Mouse (Mus musculus) C2C12 (cell line): ENCODE data around the gene Tap2.

ENCODE experiments used
- CEBPB ChIP-seq: IDR thresholded peaks from one replicate; pipeline ENCODE4 v1.6.1; 2011; ENCODE audit warnings: low read depth, mild to moderate bottlenecking, control low read depth, moderate library complexity
- CTCF ChIP-seq: IDR thresholded peaks from one replicate; pipeline ENCODE4 v1.5.1; 2011; ENCODE audit not compliant: control insufficient read depth, insufficient read depth, insufficient read length
- FOSL1 ChIP-seq: IDR thresholded peaks from one replicate; pipeline ENCODE4 v1.8.0; 2011; ENCODE audit warnings: mild to moderate bottlenecking, low read length; ENCODE audit not compliant: poor library complexity, insufficient read depth, severe bottlenecking
- MAX ChIP-seq: IDR thresholded peaks from one replicate; pipeline ENCODE4 v1.6.1; 2011; ENCODE audit warnings: mild to moderate bottlenecking, control low read depth
- MYOD1 ChIP-seq: IDR thresholded peaks from one replicate; pipeline ENCODE4 v1.6.1; 2011; ENCODE audit warnings: low read depth; ENCODE audit not compliant: control insufficient read depth, insufficient read length
- MYOG ChIP-seq: IDR thresholded peaks from one replicate; pipeline ENCODE4 v1.6.1; 2011; ENCODE audit not compliant: control insufficient read depth, insufficient read length; ENCODE audit errors: extremely low read depth

DNA sequence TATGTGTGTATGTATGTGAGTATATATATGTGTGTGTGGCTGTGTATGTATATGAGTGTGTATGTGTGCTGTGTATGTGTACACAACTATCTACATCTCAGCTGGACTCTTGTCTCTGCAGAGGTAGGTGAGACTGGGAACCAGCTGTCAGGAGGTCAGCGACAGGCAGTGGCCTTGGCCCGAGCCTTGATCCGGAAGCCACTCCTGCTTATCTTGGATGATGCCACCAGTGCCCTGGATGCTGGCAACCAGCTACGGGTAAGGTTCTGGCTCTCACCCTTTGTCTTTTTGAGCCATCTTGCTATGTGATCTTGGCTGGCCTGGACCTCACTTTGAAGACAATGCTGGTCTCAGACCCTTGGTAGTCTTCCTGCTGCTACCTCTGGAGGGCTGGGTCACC is 8.6 kb upstream of the Tap2 start:
- no peak for TF ChIP-seq CTCF
- no peak for TF ChIP-seq FOSL1
- no peak for TF ChIP-seq CEBPB
- no peak for TF ChIP-seq MYOG
- TF ChIP-seq MYOD1, result no peak
- TF ChIP-seq MAX, result no peak
